Mouse (Mus musculus) hindbrain, embryonic 14.5 days (tissue): Measurements from ENCODE around the gene Slc12a8. TPM values are rescaled to one million over a fixed set of nuclear protein-coding genes. Genes with fewer than 3 reads are reported as not detected.

Experiments
- ATAC-seq: fragments of 200-750 bp; cut with Nextera tagmentation; 2 replicates; pipeline ENCODE4 v1.8.0; 2017; ENCODE audit warnings: moderate number of reproducible peaks, mild to moderate bottlenecking, moderate TSS enrichment, moderate library complexity; ENCODE audit not compliant: low FRiP score
- DNase-seq: peaks from one replicate; pipeline ENCODE4 v3.0.0-alpha.2; 2015; ENCODE audit warnings: low spot score
- H3K27ac ChIP-seq: fragments of 300-500 bp; sonication (generic); 2 replicates; pipeline ENCODE4 v1.5.1; 2014; ENCODE audit warnings: mild to moderate bottlenecking, moderate library complexity
- H3K27me3 ChIP-seq: fragments of 300-500 bp; sonication (generic); 2 replicates; pipeline ENCODE4 v1.6.1; 2014; ENCODE audit warnings: mild to moderate bottlenecking, low read length, mixed read lengths; ENCODE audit not compliant: control insufficient read depth, insufficient read depth
- H3K36me3 ChIP-seq: fragments of 300-500 bp; sonication (generic); replicated peaks from 2 replicates; pipeline ENCODE4 v1.6.1; 2014; ENCODE audit not compliant: control insufficient read depth, insufficient read depth
- H3K4me1 ChIP-seq: fragments of 300-500 bp; sonication (generic); replicated peaks from 2 replicates; pipeline ENCODE4 v1.6.1; 2014; ENCODE audit warnings: antibody characterized with exemption, low read length, mixed read lengths; ENCODE audit not compliant: control insufficient read depth, insufficient read depth
- H3K4me2 ChIP-seq: fragments of 300-500 bp; sonication (generic); replicated peaks from 2 replicates; pipeline ENCODE4 v1.6.1; 2014; ENCODE audit warnings: mild to moderate bottlenecking, moderate library complexity
- H3K4me3 ChIP-seq: fragments of 300-500 bp; sonication (generic); replicated peaks from 2 replicates; pipeline ENCODE4 v1.5.1; 2014; ENCODE audit warnings: mild to moderate bottlenecking, low read length
- H3K9ac ChIP-seq: fragments of 300-500 bp; sonication (generic); 2 replicates; pipeline ENCODE4 v1.6.1; 2014
- H3K9me3 ChIP-seq: fragments of 300-500 bp; sonication (generic); 2 replicates; pipeline ENCODE4 v1.6.1; 2016; ENCODE audit warnings: low read length; ENCODE audit not compliant: control insufficient read depth
- WGBS: fragments of 180-500 bp; shearing (Covaris S2); extraction: QIAGEN DNeasy Blood & Tissue Kit; methylation state at CpG from one replicate; pipeline ENCODE4 v1.1.7; 2014; 5-methylcytosine and 5-hydroxymethylcytosine counted together
- polyA plus RNA-seq: library from polyadenylated mRNA; unstranded; fragments of >200 nt; fragmentation: Nextera tagmentation; extraction: Ambion mirVana; gene quantifications from 2 replicates; pipeline ENCODE4 v1.2.1, GENCODE M21; 2014

Slc12a8 gene
- polyA plus RNA-seq, 1 experiment from 2014 or later = 0.75 TPM

- H3K36me3 ChIP-seq = no peaks in the 10 kb centered on the region
- DNase-seq (no peak), ATAC-seq (no peak)
- 73% methylated on average over 36 of the region's 36 CpGs for WGBS
- H3K27me3 ChIP-seq = no peaks in the 10 kb centered on the region
- H3K4me2 ChIP-seq = no peak overlapping the region
- H3K9me3 ChIP-seq = no peaks in the 10 kb centered on the region
- no peak overlapping the region for H3K9ac ChIP-seq
- H3K4me3 ChIP-seq = no peak overlapping the region
- H3K27ac ChIP-seq = no peak overlapping the region
- H3K4me1 ChIP-seq = peaks cover 9% of the 10 kb centered on the region; the same call in 1 of the 2 replicates
Observed at GRCm38 (mm10) chr16:33576271-33577189, 59.4 kb downstream of the Slc12a8 start.

DNA sequence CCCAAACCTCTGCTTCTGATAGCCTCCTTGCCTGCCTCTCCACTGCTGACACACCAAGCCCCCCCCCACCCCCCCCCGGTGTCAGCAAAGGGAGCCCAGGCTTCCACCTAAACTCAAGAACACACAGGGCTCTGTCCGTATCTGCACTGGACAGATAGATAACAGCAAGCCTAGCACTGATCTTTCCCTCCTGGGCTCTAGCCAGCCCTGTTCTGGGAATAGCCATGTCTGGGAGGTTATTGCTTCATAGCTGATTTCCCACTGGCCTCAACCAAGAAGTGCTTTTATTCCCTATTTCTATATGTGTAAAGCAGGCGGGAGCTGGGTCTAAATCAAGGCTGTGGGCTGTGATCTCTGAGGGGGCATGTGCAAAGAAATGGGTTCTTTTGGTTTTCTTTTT is 61.3 kb downstream of the Slc12a8 start:
- H3K27me3 ChIP-seq = no peaks in the 10 kb centered on the region
- no peak for ATAC-seq
- H3K9me3 ChIP-seq = no peaks in the 10 kb centered on the region
- H3K4me2 ChIP-seq = no peak overlapping the region
- peaks cover 9% of the 10 kb centered on the region; the same call in 1 of the 2 replicates for H3K4me1 ChIP-seq
- H3K4me3 ChIP-seq = no peak overlapping the region
- H3K9ac ChIP-seq = no peak overlapping the region
- no peak for DNase-seq
- H3K36me3 ChIP-seq = no peaks in the 10 kb centered on the region
- no peak overlapping the region for H3K27ac ChIP-seq
- WGBS = 91% methylated on average over 3 of the region's 3 CpGs

- 64% methylated on average over 2 of the region's 2 CpGs for WGBS
- no peaks in the 10 kb centered on the region for H3K9me3 ChIP-seq
- H3K4me2 ChIP-seq = no peak overlapping the region
- H3K36me3 ChIP-seq = no peaks in the 10 kb centered on the region
- peak overlapping the region; percentile 6; the same call in 1 of the 2 replicates for H3K27ac ChIP-seq
- no peak overlapping the region for H3K4me3 ChIP-seq
- DNase-seq (no peak), ATAC-seq (no peak)
- H3K9ac ChIP-seq = no peak overlapping the region
- no peaks in the 10 kb centered on the region for H3K27me3 ChIP-seq
- H3K4me1 ChIP-seq = peaks cover 25% of the 10 kb centered on the region; the same call in 1 of the 2 replicates
Observed at GRCm38 (mm10) chr16:33580331-33580730, 63.2 kb downstream of the Slc12a8 start.

DNA sequence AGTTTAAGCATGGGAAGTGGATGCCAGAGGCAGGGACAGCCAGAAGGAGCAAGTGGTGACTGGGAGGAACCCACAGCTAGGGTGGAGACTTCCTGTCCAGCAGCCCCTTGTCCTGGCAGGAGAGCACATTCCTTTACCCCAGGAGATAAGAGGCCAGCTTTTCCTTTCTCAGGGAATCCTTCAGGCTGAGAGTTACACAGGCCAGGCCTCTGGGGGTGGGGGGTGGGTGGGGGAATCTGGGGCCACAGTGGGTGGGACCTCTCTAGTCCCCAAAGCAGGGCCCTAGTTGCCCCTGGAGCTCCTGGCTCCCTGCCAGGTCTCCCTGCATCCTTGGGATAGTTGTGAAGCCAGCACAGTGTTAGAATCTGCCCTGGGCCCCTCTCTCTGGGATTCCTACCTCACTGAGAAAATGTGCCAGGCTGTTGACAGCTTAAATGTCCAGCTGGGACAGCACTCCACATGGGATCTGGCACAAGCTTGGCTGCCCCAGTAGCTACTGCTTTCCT is 63.7 kb downstream of the Slc12a8 start:
- no peaks in the 10 kb centered on the region for H3K36me3 ChIP-seq

GRCm38 (mm10) chr16:33581661-33582099 is 64.6 kb downstream of the Slc12a8 start:
- H3K9ac ChIP-seq = no peak overlapping the region
- H3K36me3 ChIP-seq = no peaks in the 10 kb centered on the region
- H3K9me3 ChIP-seq = no peaks in the 10 kb centered on the region
- H3K27ac ChIP-seq = 0 out of 2 replicates have a peak overlapping the region, but pooled peaks have one; percentile 6
- H3K4me3 ChIP-seq = no peak overlapping the region
- H3K4me1 ChIP-seq = peaks cover 26% of the 10 kb centered on the region; the same call in 1 of the 2 replicates
- DNase-seq (no peak), ATAC-seq (no peak)
- no peak overlapping the region for H3K4me2 ChIP-seq
- 74% methylated on average over 4 of the region's 4 CpGs for WGBS
- H3K27me3 ChIP-seq = no peaks in the 10 kb centered on the region

More for the DNA sequence above, 63.7 kb downstream of the Slc12a8 start:
- Histone ChIP-seq H3K27me3 (no peaks in the 10 kb centered on the region), H3K9me3 (no peaks in the 10 kb centered on the region), H3K9ac (no peak overlapping the region), H3K4me1 (peaks cover 26% of the 10 kb centered on the region; the same call in 1 of the 2 replicates), H3K27ac (peak overlapping the region; percentile 6; the same call in 1 of the 2 replicates), H3K4me3 (no peak overlapping the region), H3K4me2 (no peak overlapping the region)
- peak; percentile 34 for DNase-seq
- peak; percentile 59; the same call in 1 of the 2 replicates for ATAC-seq

DNA sequence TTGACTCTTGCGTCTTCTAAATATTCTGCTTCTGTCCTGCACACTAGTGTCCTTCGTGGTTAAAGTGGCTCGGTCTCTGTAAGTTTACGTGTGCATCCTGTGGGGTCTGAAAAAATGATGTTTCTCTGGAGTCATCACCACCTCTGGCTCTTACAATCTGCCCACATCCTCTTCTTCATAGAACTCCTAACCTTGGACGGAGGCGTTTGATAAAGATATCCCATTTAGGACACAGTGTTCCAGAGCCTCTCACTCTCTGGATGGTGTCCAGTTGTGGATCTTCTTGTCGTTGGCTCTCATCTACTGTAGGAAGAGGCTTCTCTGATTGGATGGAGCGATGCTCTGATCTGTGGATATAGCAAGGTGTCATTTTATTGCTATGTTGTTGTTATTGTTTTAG is 65.4 kb downstream of the Slc12a8 start:
- Histone ChIP-seq H3K9me3 (no peaks in the 10 kb centered on the region), H3K27me3 (no peaks in the 10 kb centered on the region), H3K27ac (no peak overlapping the region), H3K9ac (no peak overlapping the region), H3K4me2 (no peak overlapping the region), H3K36me3 (no peaks in the 10 kb centered on the region), H3K4me1 (peaks cover 26% of the 10 kb centered on the region; the same call in 1 of the 2 replicates), H3K4me3 (no peak overlapping the region)
- WGBS = 96% methylated on average over 8 of the region's 8 CpGs
- ATAC-seq (no peak), DNase-seq (no peak)

DNA sequence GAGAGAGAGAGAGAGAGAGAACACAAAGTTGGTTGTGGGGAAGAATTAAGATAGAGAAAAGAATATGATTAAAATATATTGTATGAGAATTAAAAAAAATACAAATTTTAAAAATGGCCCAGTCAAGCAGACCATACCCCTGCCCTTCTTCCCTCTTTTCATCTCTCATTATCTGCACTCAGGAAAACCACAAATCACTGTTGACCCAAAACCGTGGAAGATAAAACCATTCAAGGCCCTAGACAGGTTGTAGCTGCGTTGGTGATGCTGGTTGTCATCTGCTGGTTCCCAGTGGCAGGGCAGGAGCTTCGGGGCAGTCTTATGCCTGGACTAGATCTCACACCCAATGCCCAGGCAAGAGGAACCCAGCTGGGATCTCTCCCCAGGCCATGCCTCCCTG is 66.2 kb downstream of the Slc12a8 start:
- Histone ChIP-seq H3K4me1 (peaks cover 26% of the 10 kb centered on the region; the same call in 1 of the 2 replicates), H3K9me3 (no peaks in the 10 kb centered on the region), H3K4me3 (no peak overlapping the region), H3K36me3 (no peaks in the 10 kb centered on the region), H3K9ac (no peak overlapping the region), H3K4me2 (no peak overlapping the region), H3K27me3 (no peaks in the 10 kb centered on the region), H3K27ac (no peak overlapping the region)
- ATAC-seq = no peak
- WGBS = 61% methylated on average over 3 of the region's 3 CpGs
- DNase-seq = no peak

DNA sequence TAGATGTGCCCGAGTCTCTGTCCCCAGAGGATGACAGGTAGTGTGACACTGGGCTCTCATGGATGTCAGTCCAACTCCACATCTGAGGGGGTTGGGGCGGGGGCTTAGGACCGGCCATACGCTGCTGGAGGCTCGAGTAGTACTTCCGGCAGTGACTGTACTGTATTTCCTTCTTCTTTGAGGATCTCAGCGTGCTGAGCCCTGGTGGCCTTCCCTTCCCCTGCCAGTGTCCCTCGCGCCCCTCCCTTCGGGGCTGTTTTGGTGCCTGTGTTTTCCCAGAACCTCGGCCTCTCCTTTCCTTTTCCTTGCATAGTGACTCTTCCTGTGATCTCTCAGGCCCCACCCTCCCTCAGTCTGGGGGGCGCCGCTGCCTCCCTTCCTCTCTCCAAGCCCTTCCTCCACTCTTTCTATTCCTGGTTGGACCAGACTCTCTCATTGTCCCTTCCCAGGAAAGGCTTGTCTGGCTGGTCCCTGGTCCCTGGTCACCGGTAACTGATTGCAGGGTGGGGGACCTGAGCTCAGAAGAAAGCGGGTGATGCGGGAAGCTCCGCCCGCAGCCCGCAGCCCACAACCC is 66.8 kb downstream of the Slc12a8 start:
- no peak for DNase-seq
- no peak; the same call in 1 of the 2 replicates for ATAC-seq
- H3K9ac ChIP-seq = peak overlapping the region; percentile 4; the same call in 1 of the 2 replicates

More for the DNA sequence above, 66.8 kb downstream of the Slc12a8 start:
- peaks cover 26% of the 10 kb centered on the region; the same call in 1 of the 2 replicates for H3K4me1 ChIP-seq
- H3K9me3 ChIP-seq = no peaks in the 10 kb centered on the region
- no peaks in the 10 kb centered on the region for H3K27me3 ChIP-seq
- no peaks in the 10 kb centered on the region for H3K36me3 ChIP-seq
- 0 out of 2 replicates have a peak overlapping the region, but pooled peaks have one; percentile 63 for H3K27ac ChIP-seq
- no peak overlapping the region for H3K4me3 ChIP-seq
- peak overlapping the region; percentile 41 for H3K4me2 ChIP-seq
- 24% methylated on average over 19 of the region's 19 CpGs for WGBS
